Mouse (Mus musculus) limb, embryonic 15.5 days (tissue): ENCODE data around the gene Slit3. TPM values are rescaled to one million over a fixed set of nuclear protein-coding genes. Genes with fewer than 3 reads are reported as not detected.

ENCODE experiments used
- ATAC-seq: fragments of 200-750 bp; cut with Nextera tagmentation; 2 replicates; pipeline ENCODE4 v1.8.0; 2017; ENCODE audit warnings: low read depth, moderate TSS enrichment; ENCODE audit not compliant: insufficient number of reproducible peaks, low FRiP score, low TSS enrichment
- H3K27ac ChIP-seq: fragments of 300-500 bp; sonication (generic); 2 replicates; pipeline ENCODE4 v1.5.1; 2015; ENCODE audit warnings: moderate library complexity, mild to moderate bottlenecking, inconsistent platforms
- H3K27me3 ChIP-seq: fragments of 300-500 bp; sonication (generic); 2 replicates; pipeline ENCODE4 v1.6.1; 2015; ENCODE audit warnings: inconsistent platforms
- H3K36me3 ChIP-seq: fragments of 300-500 bp; sonication (generic); 2 replicates; pipeline ENCODE4 v1.6.1; 2015; ENCODE audit warnings: inconsistent platforms
- H3K4me1 ChIP-seq: fragments of 300-500 bp; sonication (generic); 2 replicates; pipeline ENCODE4 v1.6.1; 2015; ENCODE audit warnings: inconsistent platforms
- H3K4me2 ChIP-seq: fragments of 300-500 bp; sonication (generic); 2 replicates; pipeline ENCODE4 v1.6.1; 2015; ENCODE audit warnings: mild to moderate bottlenecking, inconsistent platforms
- H3K4me3 ChIP-seq: fragments of 300-500 bp; sonication (generic); 2 replicates; pipeline ENCODE4 v1.5.1; 2015; ENCODE audit warnings: mild to moderate bottlenecking, inconsistent platforms
- H3K9ac ChIP-seq: fragments of 300-500 bp; sonication (generic); 2 replicates; pipeline ENCODE4 v1.6.1; 2015; ENCODE audit warnings: inconsistent platforms
- H3K9me3 ChIP-seq: fragments of 300-500 bp; sonication (generic); 2 replicates; pipeline ENCODE4 v1.6.1; 2016; ENCODE audit warnings: inconsistent platforms
- WGBS: fragments of 180-500 bp; shearing (Covaris S2); methylation state at CpG from one replicate; pipeline ENCODE4 v1.1.7; 2015; 5-methylcytosine and 5-hydroxymethylcytosine counted together
- polyA plus RNA-seq: library from polyadenylated mRNA; unstranded; fragments of >200 nt; fragmentation: Nextera tagmentation; extraction: Ambion mirVana; gene quantifications from 2 replicates; pipeline ENCODE4 v1.2.1, GENCODE M21; 2015

The Slit3 gene
- polyA plus RNA-seq, 1 experiment from 2014 or later = 20.8 TPM

- WGBS = 86% methylated on average over 8 of the region's 8 CpGs
- no peaks in the 10 kb centered on the region for H3K9me3 ChIP-seq
- H3K4me3 ChIP-seq = no peak overlapping the region
- H3K27ac ChIP-seq = no peak overlapping the region
- no peaks in the 10 kb centered on the region for H3K36me3 ChIP-seq
- no peaks in the 10 kb centered on the region for H3K27me3 ChIP-seq
- ATAC-seq = no peak
- H3K4me1 ChIP-seq = no peaks in the 10 kb centered on the region; the same call in 1 of the 2 replicates
- H3K9ac ChIP-seq = no peak overlapping the region
- no peak overlapping the region for H3K4me2 ChIP-seq
Measured at GRCm38 (mm10) chr11:35497961-35498360, 376.9 kb downstream of the Slit3 start.

GRCm38 (mm10) chr11:35502128-35502527 is 381.1 kb downstream of the Slit3 start:
- 25% methylated on average over 3 of the region's 3 CpGs for WGBS
- H3K4me3 ChIP-seq = no peak overlapping the region
- no peaks in the 10 kb centered on the region for H3K27me3 ChIP-seq
- no peak overlapping the region for H3K4me2 ChIP-seq
- ATAC-seq = no peak
- H3K36me3 ChIP-seq = no peaks in the 10 kb centered on the region
- no peaks in the 10 kb centered on the region for H3K9me3 ChIP-seq
- H3K9ac ChIP-seq = no peak overlapping the region
- H3K27ac ChIP-seq = no peak overlapping the region
- peaks cover 7% of the 10 kb centered on the region; the same call in 1 of the 2 replicates for H3K4me1 ChIP-seq

- Histone ChIP-seq H3K9me3 (no peaks in the 10 kb centered on the region), H3K4me1 (peaks cover 24% of the 10 kb centered on the region)
Measured at GRCm38 (mm10) chr11:35504051-35504450, 383.0 kb downstream of the Slit3 start.

GRCm38 (mm10) chr11:35504916-35505315 is 383.9 kb downstream of the Slit3 start:
- no peak overlapping the region for H3K4me2 ChIP-seq
- H3K9me3 ChIP-seq = no peaks in the 10 kb centered on the region
- 75% methylated on average over 8 of the region's 8 CpGs for WGBS
- ATAC-seq = no peak
- no peaks in the 10 kb centered on the region for H3K27me3 ChIP-seq
- H3K9ac ChIP-seq = no peak overlapping the region
- H3K4me3 ChIP-seq = no peak overlapping the region
- peaks cover 29% of the 10 kb centered on the region for H3K4me1 ChIP-seq
- no peaks in the 10 kb centered on the region for H3K36me3 ChIP-seq
- H3K27ac ChIP-seq = no peak overlapping the region

More at GRCm38 (mm10) chr11:35504051-35504450, 383.0 kb downstream of the Slit3 start:
- Histone ChIP-seq H3K36me3 (no peaks in the 10 kb centered on the region), H3K27me3 (no peaks in the 10 kb centered on the region), H3K9ac (no peak overlapping the region), H3K27ac (no peak overlapping the region), H3K4me3 (no peak overlapping the region), H3K4me2 (no peak overlapping the region)
- no peak for ATAC-seq
- 49% methylated on average over 5 of the region's 5 CpGs for WGBS

GRCm38 (mm10) chr11:35505316-35505715 is 384.3 kb downstream of the Slit3 start:
- Histone ChIP-seq H3K4me1 (peaks cover 29% of the 10 kb centered on the region), H3K36me3 (no peaks in the 10 kb centered on the region), H3K27ac (no peak overlapping the region), H3K9me3 (no peaks in the 10 kb centered on the region), H3K4me2 (no peak overlapping the region), H3K9ac (no peak overlapping the region), H3K27me3 (no peaks in the 10 kb centered on the region), H3K4me3 (no peak overlapping the region)
- ATAC-seq = no peak
- WGBS = 70% methylated on average over 4 of the region's 4 CpGs

GRCm38 (mm10) chr11:35505817-35506216 is 384.8 kb downstream of the Slit3 start:
- 59% methylated on average over 9 of the region's 9 CpGs for WGBS
- no peak overlapping the region for H3K4me2 ChIP-seq
- H3K9me3 ChIP-seq = no peaks in the 10 kb centered on the region
- no peak overlapping the region for H3K9ac ChIP-seq
- peaks cover 29% of the 10 kb centered on the region for H3K4me1 ChIP-seq
- H3K27ac ChIP-seq = no peak overlapping the region
- no peak for ATAC-seq
- no peak overlapping the region for H3K4me3 ChIP-seq
- no peaks in the 10 kb centered on the region for H3K36me3 ChIP-seq
- no peaks in the 10 kb centered on the region for H3K27me3 ChIP-seq

GRCm38 (mm10) chr11:35507781-35508390 is 386.9 kb downstream of the Slit3 start:
- Histone ChIP-seq H3K4me3 (no peak overlapping the region), H3K27me3 (no peaks in the 10 kb centered on the region), H3K4me2 (no peak overlapping the region), H3K36me3 (no peaks in the 10 kb centered on the region), H3K9me3 (no peaks in the 10 kb centered on the region), H3K4me1 (peaks cover 29% of the 10 kb centered on the region), H3K9ac (no peak overlapping the region), H3K27ac (no peak overlapping the region)
- 47% methylated on average over 9 of the region's 9 CpGs for WGBS
- no peak for ATAC-seq

GRCm38 (mm10) chr11:35512686-35513085 is 391.7 kb downstream of the Slit3 start:
- Histone ChIP-seq H3K27me3 (no peaks in the 10 kb centered on the region), H3K4me2 (no peak overlapping the region), H3K9me3 (no peaks in the 10 kb centered on the region), H3K9ac (no peak overlapping the region), H3K4me1 (peaks cover 17% of the 10 kb centered on the region), H3K4me3 (no peak overlapping the region), H3K36me3 (no peaks in the 10 kb centered on the region), H3K27ac (no peak overlapping the region)
- ATAC-seq = no peak
- WGBS = 14% methylated on average over 4 of the region's 4 CpGs

GRCm38 (mm10) chr11:35513343-35513742 is 392.3 kb downstream of the Slit3 start:
- Histone ChIP-seq H3K27me3 (no peaks in the 10 kb centered on the region), H3K4me2 (no peak overlapping the region), H3K27ac (no peak overlapping the region), H3K4me3 (no peak overlapping the region), H3K4me1 (peaks cover 10% of the 10 kb centered on the region), H3K9me3 (no peaks in the 10 kb centered on the region), H3K9ac (no peak overlapping the region), H3K36me3 (no peaks in the 10 kb centered on the region)
- ATAC-seq = no peak
- WGBS = 44% methylated on average over 6 of the region's 6 CpGs

- Histone ChIP-seq H3K4me3 (no peak overlapping the region), H3K4me2 (no peak overlapping the region), H3K9ac (no peak overlapping the region), H3K4me1 (peaks cover 16% of the 10 kb centered on the region), H3K27me3 (no peaks in the 10 kb centered on the region), H3K9me3 (no peaks in the 10 kb centered on the region), H3K36me3 (no peaks in the 10 kb centered on the region), H3K27ac (no peak overlapping the region)
- WGBS = 56% methylated on average over 10 of the region's 10 CpGs
- no peak for ATAC-seq
Measured at GRCm38 (mm10) chr11:35522802-35523452, 401.9 kb downstream of the Slit3 start.

GRCm38 (mm10) chr11:35523773-35524172 is 402.7 kb downstream of the Slit3 start:
- H3K27ac ChIP-seq = no peak overlapping the region
- no peak for ATAC-seq
- 87% methylated on average over 4 of the region's 4 CpGs for WGBS
- no peak overlapping the region for H3K4me2 ChIP-seq
- no peaks in the 10 kb centered on the region for H3K27me3 ChIP-seq
- no peak overlapping the region for H3K4me3 ChIP-seq
- H3K4me1 ChIP-seq = peaks cover 25% of the 10 kb centered on the region
- H3K9ac ChIP-seq = no peak overlapping the region
- H3K36me3 ChIP-seq = no peaks in the 10 kb centered on the region
- no peaks in the 10 kb centered on the region for H3K9me3 ChIP-seq

- Histone ChIP-seq H3K4me3 (no peak overlapping the region), H3K27ac (no peak overlapping the region), H3K4me1 (peaks cover 26% of the 10 kb centered on the region), H3K27me3 (no peaks in the 10 kb centered on the region), H3K4me2 (no peak overlapping the region), H3K9ac (no peak overlapping the region), H3K36me3 (no peaks in the 10 kb centered on the region), H3K9me3 (no peaks in the 10 kb centered on the region)
- no peak for ATAC-seq
- WGBS = 71% methylated on average over 9 of the region's 9 CpGs
Measured at GRCm38 (mm10) chr11:35526219-35526762, 405.3 kb downstream of the Slit3 start.
